Mouse (Mus musculus): Measurements from ENCODE around the gene Clock.

DNA sequence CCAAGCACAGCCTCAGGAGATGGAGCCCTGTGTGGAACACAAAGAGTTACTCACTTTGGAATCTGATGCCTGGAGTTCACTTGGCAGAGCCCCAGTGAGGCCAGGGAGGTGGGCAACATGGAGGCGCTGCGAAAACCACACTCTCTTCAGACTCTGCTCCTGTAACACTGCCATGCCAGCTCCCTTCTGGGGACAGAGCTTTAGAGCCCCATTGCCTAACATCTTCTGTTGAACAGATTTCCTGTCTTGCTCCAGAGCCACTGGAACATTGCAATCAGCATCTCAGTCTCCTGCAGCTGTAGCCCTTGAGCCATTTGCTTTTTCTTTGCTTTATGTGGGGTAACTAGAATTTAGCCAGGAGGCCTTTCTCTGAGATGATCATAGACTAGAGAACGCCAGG, 122.3 kb downstream of the Clock start:
- no peak for TF ChIP-seq CTCF (IDR thresholded peaks at IDR 0.05; ENCODE audit: low read depth, low read length)
- TF ChIP-seq POLR2A (IDR thresholded peaks at IDR 0.05; ENCODE audit: borderline replicate concordance, low read depth, low read length): no peak

Data from bone marrow macrophage, adult 2 months (primary cell).